Mouse (Mus musculus) thymus, postnatal 4 days (tissue): Measurements from ENCODE around the gene Afap1l2.

ENCODE experiments used
- DNase-seq: peaks from one replicate; pipeline ENCODE4 v3.0.0; 2021

The Afap1l2 gene

GRCm38 (mm10) chr19:56935777-56936176, 72.3 kb downstream of the Afap1l2 start:
- DNase-seq: peak; percentile 68

DNA sequence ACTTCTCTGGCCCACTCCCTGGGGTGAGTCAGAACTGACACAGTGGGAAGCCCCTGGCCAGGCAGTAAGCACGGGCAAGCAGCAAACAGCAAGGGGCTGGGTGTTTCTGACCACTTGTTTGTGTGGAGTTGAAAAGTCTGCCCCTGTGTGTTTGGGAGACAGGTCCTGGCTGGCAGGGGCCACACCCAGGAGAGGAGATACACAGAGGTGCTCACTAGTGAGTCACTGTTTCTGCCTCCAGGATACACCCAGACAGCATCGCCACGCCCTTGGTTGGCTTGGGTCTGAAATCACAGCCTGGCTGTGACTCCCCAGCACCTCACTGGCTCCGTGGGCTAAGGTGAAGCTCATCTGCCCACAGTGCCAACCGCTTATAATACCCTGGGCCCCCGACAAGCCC, 72.9 kb downstream of the Afap1l2 start:
- DNase-seq: no peak

- DNase-seq: no peak
Measured at GRCm38 (mm10) chr19:56933800-56934199, 74.2 kb downstream of the Afap1l2 start.

DNA sequence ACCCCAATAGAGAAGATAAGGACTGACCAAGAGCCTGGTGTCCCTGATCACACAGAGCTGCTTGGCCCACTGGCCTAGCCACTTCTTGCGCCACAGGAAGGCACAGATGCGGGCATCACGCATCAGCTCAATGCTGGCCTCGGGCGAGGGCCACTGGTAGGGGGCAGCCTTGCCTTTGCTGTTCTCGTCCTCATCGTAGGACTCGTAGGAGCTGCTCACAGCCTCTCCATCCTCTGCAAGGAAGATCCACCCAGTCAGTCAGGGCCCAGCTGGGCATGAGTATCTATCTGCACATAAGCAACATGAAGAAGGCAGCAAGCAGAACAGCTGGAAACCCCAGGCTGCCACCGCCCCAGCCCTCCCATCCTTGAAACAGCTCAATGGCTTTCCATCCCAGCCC, 78.0 kb downstream of the Afap1l2 start:
- no peak for DNase-seq

- DNase-seq: no peak
Measured at GRCm38 (mm10) chr19:56929392-56929791, 78.6 kb downstream of the Afap1l2 start.

DNA sequence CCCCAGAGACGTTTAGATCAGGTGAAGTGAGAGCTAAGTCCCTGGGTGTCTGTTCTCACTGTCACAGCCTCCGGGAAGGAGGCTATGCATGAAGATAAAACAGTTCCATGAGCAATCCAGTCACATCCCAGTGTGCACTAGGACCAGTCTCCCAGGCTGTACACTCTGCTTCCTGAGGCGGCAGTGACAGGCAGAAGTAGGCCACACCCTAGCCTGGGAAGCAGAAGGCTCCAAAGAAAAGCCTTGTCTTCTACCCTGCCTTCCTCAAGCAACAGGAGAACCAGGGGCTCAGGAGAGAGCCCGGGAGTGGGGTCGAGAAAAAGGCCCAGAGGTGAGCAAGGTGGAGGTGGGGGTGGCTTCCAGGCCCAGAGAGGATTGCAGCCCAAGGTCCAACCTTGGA, 86.3 kb downstream of the Afap1l2 start:
- no peak for DNase-seq

- no peak for DNase-seq
Measured at GRCm38 (mm10) chr19:56920232-56920631, 87.8 kb downstream of the Afap1l2 start.

DNA sequence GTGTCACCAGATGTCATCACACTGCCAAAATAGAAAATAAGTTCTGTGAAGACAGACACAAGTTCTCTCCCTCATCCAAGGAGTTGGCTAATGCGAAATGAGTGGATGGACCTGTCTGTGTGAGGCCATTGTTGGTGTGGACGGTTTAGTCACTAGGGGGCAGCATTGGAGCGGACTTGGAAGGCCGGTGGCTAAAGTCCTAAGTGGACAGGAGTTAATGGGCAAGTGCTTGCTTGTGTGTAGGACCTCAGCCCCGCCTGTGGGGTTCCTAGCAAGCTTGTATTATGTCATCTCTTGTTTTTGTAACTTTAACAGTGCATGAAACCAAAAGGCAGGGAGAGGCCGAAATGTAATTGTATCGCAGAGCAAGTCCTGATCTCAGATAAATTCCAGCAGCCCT, 88.4 kb downstream of the Afap1l2 start:
- peak; percentile 68 for DNase-seq

DNA sequence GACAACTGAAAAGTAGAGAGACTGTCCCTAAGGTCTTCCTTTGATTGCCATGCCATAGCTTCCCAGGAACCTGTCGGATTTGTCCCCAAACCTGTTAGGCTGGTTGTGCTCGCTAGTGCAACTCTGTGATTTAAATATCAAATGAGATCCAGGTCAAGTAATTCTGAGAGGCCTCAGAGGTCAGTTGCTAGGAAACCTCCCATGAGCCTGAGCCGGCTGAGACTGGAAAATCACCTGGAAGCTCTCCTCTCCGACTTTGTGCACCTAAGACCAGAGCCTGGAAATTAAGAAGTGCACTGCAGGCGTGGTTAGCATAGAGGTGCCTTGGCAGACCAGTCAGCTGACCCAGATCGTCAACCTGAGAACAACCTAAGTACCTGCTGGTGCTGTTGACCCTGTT, 92.9 kb downstream of the Afap1l2 start:
- no peak for DNase-seq

DNA sequence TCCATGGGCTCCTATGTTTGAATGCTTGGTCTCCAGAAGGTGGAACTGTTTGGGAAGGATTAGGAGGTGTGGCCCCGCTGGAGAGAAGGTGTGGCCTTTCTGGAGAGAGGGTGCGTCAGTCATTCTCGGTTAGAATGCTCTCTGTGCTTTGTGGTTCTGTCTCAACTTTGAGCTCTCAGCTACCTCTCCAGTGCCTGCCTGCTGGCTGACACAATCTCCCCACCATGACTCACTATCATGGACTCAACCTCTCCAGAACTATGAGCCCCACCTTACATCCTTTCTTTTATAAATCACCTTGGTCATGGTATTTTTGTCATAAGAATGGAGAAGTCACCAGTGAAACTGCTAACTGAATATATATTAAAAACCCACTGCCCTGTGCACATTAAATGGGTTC, 93.4 kb downstream of the Afap1l2 start:
- DNase-seq: no peak

DNA sequence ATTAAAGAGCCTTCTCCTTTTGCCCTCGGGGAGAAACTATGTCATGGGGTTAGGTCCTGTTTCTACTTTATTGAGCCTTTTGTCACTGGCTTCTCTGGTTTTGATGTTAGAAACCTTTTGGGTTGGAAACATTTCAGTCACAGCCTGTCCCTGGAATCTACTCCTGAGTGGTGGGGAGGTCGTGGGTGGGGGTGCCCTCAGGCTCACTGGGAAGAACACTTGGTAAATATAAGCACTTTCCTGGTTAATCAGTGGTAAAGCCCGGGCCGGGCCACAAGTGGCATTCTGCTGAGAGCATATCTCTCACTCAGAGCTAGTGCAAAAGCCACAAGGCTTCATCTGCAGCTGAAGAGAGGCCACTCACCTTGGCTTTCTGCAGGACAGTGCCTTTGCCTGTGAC, 94.3 kb downstream of the Afap1l2 start:
- DNase-seq: no peak

GRCm38 (mm10) chr19:56910561-56910960, 97.5 kb downstream of the Afap1l2 start:
- DNase-seq: no peak

- DNase-seq: peak; percentile 61
Measured at GRCm38 (mm10) chr19:56908472-56909270, 99.4 kb downstream of the Afap1l2 start.

GRCm38 (mm10) chr19:56907850-56908249, 100.2 kb downstream of the Afap1l2 start:
- DNase-seq: no peak

GRCm38 (mm10) chr19:56905395-56905794, 102.6 kb downstream of the Afap1l2 start:
- no peak for DNase-seq

- DNase-seq: no peak
Measured at GRCm38 (mm10) chr19:56904095-56904494, 103.9 kb downstream of the Afap1l2 start.

GRCm38 (mm10) chr19:56897654-56898053, 110.4 kb downstream of the Afap1l2 start:
- DNase-seq: no peak

GRCm38 (mm10) chr19:56893326-56893725, 114.7 kb downstream of the Afap1l2 start:
- no peak for DNase-seq

GRCm38 (mm10) chr19:56892586-56892985, 115.4 kb downstream of the Afap1l2 start:
- no peak for DNase-seq

DNA sequence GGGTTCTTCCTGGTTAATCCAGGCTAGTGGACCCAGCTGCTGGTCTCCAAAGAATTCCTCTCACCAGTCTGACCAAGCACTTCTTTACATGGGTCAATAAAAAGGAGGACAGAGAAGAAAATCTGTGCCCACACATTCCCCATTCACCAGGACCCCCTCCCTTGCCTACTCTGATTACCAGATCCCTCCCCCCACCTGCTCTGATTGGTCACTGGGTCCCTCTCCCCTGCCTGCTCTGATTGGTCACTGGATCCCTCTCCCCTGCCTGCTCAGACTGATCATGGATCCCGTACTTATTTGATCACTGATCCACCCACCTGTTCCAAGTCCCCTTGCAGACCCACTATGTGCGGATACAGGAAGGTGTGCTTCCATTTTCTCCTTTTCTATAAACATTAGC, 116.6 kb downstream of the Afap1l2 start:
- no peak for DNase-seq

GRCm38 (mm10) chr19:56888654-56889053, 119.4 kb downstream of the Afap1l2 start:
- DNase-seq: no peak

DNA sequence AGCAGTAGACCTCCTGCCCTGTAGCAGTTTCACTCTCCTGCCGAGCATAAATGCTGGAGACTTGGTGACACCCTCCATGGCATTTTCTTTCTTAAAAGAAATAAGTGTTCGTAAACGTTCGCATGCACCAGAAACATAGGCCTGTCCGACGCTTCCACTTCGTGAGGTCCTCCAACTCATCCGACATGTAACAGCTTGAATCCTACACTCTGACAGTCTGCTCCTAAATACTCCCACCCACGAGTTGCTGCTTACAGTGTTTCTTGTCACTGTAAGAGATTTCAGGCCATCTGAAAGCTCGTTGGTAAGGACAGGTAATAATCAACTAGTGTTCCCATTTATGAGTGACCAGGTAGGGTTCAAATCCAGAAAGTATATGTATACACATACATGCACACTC, 120.1 kb downstream of the Afap1l2 start:
- DNase-seq: no peak

- no peak for DNase-seq
Measured at GRCm38 (mm10) chr19:56877364-56877763, 130.7 kb downstream of the Afap1l2 start.

DNA sequence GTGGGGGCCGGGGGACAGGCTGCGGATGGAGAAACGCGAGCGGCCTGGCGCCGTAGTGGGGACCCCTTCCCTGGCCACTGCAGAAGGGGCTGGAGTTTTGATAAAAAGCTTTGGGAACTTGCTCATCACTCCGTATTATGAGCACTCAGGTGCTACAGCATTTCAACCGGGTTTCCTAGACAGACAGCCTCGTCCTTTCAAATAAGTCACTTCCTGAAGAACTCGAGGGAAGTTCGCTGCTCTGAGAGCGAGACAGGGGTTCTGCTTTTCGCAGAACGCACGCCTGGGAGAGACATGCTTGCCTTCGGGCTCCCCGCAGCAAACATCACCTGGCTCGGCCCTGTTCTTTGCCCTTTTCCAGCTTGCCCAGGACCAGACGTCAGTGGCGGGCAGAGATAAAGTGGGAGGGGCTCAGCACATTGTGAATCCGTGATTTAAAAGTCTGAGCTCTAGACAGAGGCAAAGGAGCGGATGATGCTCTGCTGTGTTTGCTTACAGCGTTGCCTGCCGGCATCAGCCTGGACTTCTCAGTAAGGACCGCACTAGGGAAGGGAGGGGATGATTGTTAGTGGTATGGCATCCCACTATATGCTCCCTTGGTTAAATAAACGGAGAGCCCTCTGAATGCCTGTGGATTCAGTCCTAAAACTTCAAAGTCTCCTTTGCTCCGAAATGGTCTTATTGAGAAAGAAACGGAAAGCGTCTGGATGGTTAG, 133.3 kb downstream of the Afap1l2 start:
- no peak for DNase-seq
